Mouse (Mus musculus): ENCODE results near the gene Gas1.

The Gas1 gene

GRCm38 (mm10) chr13:60177106-60177796, at the start of gene Gas1:
Gas1 (minus strand) TSS chr13:60177365.
- in situ Hi-C loops (cut with MseI, MboI), result loop anchor here in 1 of 2 experiments (10.0 kb wide), 1 partner anchor 288 kb away; no protein-coding TSS in a partner anchor

DNA sequence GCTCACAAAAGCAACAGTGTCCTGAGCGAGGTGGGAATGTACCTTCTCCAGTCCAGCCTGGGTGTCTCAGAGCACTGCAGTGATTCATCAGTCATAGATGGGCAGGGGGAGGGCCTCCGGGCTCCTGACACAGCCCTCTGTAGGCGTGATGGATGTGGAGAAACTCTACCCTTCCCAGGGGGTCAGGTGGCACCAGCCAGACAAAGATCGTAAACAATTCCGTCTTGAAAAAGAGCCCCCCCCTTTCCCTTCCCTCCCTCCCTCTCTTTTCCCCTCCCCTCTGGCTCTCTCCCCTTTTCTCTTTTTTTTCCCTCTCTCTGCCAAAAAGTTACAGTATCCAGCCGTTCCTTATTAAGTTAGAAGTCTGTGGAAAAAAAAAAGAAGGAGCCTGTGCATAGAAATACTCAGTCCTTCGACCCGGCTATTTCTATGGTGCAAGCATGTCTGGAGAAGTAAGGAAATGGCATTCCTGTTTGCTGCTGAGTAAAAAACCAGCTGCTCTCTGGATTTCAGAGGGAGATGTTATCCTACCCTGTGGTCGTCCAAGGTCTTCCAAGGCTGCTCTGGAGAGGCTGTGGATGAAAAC, 49.2 kb upstream of the Gas1 start:
- in situ Hi-C loops (cut with MseI, MboI), result no loop called here

DNA sequence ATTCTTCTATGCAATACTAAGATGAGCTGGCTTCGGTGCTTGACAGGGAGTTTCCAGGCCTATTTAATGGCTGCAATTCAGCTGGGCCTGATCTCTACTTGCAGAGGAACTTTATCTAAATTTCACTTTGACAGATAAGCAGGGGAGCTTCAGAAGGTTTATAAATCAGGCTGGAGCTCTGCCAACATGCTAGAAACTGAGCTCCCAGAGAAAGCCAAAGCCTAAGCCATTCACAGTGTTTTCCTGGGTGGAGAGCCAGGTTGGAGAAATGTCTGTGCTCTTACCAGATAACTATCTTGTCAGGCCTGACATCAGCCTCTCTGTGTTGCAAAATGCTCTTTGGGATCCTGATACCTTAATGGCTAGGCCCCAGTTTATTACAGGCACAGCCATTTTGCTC, 48.6 kb upstream of the Gas1 start:
- in situ Hi-C loops (cut with MseI, MboI), result no loop called here

GRCm38 (mm10) chr13:60225276-60225675, 48.1 kb upstream of the Gas1 start:
- in situ Hi-C loops (cut with MseI, MboI), result no loop called here

DNA sequence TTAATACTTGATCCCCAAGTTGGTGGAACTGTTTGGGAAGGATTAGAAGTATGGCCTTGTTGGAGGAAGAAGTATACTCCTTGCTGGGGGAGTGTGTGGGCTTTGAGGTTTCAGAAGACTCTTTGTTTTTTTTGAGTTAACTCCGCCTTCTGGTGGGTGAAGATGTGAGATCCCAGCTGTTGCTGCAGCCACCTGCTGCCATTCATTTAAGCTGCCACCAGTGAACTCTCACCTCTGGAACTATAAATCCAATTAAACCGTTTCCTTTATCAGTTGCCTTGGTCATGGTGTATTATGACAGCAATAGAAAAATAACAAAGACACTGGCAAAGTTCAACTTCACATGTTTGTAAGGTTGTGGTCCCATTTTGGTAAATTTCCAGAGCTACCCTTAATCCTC, 46.6 kb upstream of the Gas1 start:
- in situ Hi-C loops (cut with MseI, MboI), result no loop called here

- in situ Hi-C loops (cut with MseI, MboI), result no loop called here
Observed at GRCm38 (mm10) chr13:60222336-60222735, 45.2 kb upstream of the Gas1 start.

- in situ Hi-C loops (cut with MseI, MboI), result no loop called here
Observed at GRCm38 (mm10) chr13:60213896-60214295, 36.7 kb upstream of the Gas1 start.

DNA sequence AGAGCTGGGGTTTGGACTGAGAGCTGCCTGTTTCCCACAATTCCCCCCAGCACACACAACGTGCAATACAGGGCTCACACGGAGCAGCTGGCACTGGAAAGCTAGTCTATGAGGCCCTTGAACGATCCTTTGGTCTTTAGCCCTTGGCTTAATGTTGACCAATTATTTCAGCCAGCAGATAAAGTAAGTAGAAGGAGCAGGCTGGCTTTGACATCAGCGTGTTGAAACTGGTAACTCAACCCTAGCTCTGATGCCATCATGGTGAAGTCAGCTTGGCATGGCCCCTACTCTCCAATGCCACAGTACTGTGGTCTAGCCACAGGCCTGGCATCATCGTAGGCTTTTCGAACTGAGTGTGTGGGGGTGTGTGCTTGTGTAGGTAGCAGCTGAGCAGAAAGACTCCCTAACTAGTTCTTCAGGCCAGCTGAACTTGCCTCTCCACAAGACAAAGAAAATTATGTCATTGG, 30.0 kb upstream of the Gas1 start:
- in situ Hi-C loops (cut with MseI, MboI), result no loop called here

DNA sequence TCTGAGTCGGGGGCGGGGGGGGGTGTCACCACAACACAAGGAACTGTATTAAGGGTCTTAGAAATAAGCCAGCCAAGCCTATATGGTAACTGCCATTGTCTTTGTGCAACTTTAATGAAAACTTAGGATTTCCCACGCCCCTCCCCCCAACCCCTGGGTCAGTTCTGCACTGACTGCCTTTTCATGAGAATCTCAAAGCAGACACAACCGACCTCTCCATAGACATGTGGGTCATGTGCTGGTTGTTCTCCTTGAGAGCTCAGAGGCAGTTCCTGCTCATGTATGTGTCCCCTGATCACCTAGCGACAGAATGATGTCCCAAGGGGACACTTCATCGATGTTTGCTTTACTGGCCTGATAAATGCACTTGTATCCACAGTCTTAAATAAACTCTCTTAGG, 27.6 kb upstream of the Gas1 start:
- in situ Hi-C loops (cut with MseI, MboI), result no loop called here

DNA sequence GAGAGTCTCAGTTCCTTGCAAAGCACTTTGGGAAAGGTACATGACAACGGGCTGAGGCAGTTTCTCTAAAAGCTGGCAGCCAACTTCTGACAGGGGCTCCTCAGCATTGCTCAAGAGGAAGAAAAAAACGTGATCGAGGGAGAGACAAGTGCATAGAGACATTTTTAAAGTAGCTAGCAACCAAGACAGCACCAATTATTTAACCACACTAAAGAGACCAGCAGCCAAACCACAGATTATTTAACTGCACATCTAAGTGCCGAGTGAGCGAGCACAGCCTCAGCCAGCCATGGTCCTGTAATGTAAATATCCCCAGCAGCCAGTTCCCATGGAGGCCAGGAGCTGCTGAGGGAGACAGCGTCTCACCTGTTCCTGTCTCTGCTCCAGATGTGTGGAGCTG, 16.1 kb upstream of the Gas1 start:
- in situ Hi-C loops (cut with MseI, MboI), result no loop called here

DNA sequence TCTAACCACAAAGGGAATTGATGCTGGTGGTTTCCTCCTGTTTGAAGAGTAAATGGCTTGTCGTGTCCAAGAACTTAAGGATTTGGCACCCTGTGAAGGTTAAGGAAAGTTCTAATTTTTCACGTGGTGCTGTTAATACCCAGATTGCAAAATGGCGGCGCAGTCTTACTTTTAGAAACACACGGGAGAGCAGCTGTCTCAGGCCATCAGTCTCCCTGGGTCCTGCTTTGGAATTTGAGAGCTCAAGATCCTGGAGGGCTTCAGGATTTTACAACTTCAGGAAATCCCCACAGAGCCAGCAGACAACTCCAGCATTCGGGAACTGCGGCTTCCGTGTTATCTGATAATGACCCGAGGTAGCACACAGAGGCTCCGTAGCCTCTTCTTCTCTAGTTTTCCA, 12.8 kb upstream of the Gas1 start:
- in situ Hi-C loops (cut with MseI, MboI), result no loop called here

- in situ Hi-C loops (cut with MseI, MboI), result no loop called here
Observed at GRCm38 (mm10) chr13:60188952-60189351, 11.8 kb upstream of the Gas1 start.

DNA sequence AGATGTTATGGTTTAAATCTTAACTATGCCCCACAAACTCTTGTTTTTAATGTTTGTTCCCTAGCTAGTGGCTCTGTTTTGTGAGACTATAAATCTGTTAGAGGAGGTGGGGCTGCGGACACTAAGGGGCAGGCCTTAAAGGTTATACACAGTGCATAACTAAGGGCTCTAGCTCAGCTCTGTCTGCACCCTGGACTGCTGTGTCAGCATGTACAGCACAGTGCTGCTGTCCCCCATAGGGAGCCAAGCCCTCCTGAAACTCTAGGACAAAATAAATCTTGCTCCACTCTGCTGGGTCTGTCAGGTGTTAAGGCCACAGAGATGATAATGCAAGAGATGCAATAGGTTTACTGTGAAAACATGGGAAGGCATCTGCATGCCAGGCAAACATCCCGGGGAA, 10.1 kb upstream of the Gas1 start:
- in situ Hi-C loops (cut with MseI, MboI), result no loop called here

- in situ Hi-C loops (cut with MseI, MboI), result no loop called here
Observed at GRCm38 (mm10) chr13:60182346-60182745, 5.2 kb upstream of the Gas1 start.

DNA sequence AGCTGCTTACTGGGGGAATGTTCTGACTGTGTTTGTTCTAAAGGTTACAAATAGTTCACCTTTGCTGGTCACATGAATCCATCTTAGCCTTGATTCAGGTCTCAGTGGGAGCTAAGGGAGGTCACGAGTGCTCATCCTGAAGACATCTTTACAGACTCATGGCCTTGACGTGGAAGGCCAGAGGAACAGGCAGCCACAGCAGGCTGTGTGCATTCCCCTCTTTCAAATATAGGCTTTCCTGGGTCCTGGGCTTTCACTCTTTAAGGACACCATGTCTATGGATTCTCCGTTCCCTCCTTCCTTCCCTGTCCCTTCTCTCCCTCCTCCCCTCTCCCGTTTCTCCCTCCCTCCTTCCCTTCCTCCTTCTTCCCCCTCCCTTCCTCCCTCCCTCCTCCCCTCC, 2.5 kb upstream of the Gas1 start:
- in situ Hi-C loops (cut with MseI, MboI), result loop anchor here in 1 of 2 experiments (10.0 kb wide), 1 partner anchor 285 kb away; no protein-coding TSS in a partner anchor

DNA sequence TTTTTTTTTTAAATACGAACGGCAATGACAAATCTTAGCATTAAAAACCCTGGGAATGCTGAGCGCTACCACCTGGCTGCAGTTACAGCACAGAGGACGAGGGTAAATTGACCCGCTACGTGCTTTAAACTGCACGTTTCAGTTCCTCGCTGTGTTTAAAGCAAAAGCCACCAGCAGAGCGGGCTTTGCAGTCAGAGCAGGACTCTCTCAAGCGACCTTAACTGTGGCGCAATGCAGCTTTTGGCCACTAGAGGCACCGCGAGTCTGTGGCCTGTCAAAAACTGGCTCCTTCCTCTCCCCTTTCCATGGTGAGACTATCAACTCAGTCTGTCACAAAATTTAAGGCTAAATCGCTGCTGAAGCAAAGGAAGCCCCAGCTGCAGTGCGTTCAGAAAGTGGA, 1.3 kb upstream of the Gas1 start:
- in situ Hi-C loops (cut with MseI, MboI), result loop anchor here in 1 of 2 experiments (10.0 kb wide), 1 partner anchor 286 kb away; no protein-coding TSS in a partner anchor

GRCm38 (mm10) chr13:60177797-60178110, 589 bp upstream of the Gas1 start:
- in situ Hi-C loops (cut with MseI, MboI), result loop anchor here in 1 of 2 experiments (10.0 kb wide), 1 partner anchor 287 kb away; no protein-coding TSS in a partner anchor

DNA sequence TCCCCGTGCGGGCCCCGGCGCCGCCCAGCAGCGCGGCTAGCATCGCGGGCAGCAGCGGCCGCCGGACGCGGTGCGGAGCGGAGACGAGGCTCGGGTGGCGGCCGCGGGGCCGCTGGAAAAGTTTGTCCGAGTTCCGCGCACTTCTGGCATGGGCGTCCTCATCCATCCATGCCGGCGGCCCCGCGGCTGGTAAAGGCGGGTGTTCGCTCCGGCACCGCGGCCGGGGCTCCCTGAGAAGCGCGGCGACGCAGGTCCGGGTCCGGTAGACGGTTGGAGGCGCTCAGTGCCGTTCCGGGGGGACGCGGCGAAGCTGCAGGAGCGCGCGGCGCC, 424 bp downstream of the Gas1 start:
- in situ Hi-C loops (cut with MseI, MboI), result loop anchor here in 1 of 2 experiments (10.0 kb wide), 1 partner anchor 288 kb away; no protein-coding TSS in a partner anchor

DNA sequence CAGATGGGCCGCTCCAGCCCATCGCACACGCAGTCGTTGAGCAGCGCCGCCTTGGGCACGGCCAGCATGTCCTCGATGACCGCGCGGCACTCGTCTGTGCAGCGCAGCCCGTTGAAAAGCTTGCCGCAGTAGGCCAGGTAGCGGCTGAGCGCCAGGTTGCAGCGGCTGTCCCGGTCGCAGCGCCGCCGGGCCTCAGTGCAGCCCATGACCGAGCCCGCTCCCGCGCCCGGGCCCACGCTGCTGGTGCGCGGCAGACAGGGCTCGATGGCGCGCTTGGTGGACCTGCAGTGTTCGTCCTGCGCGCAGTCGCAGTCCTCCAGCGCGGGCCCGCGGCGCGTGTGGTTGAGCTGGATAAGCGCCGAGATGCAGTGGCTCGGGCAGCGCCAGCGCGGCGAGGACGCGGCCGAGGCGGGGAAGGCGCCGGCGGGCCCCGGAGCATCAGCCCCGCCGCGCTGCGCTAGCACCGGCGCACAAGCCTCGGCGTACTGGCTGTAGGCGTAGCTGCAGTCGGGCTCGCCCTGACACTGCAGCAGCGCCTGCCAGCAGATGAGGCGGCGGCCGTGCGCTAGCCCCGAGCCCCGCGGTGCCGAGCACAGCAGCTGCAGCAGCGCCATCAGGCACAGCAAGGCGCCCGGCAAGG, 909 bp downstream of the Gas1 start:
- in situ Hi-C loops (cut with MseI, MboI), result loop anchor here in 1 of 2 experiments (10.0 kb wide), 1 partner anchor 289 kb away; no protein-coding TSS in a partner anchor

GRCm38 (mm10) chr13:60175490-60176135, 1.6 kb downstream of the Gas1 start:
- in situ Hi-C loops (cut with MseI, MboI), result loop anchor here in 1 of 2 experiments (10.0 kb wide), 1 partner anchor 289 kb away; no protein-coding TSS in a partner anchor

DNA sequence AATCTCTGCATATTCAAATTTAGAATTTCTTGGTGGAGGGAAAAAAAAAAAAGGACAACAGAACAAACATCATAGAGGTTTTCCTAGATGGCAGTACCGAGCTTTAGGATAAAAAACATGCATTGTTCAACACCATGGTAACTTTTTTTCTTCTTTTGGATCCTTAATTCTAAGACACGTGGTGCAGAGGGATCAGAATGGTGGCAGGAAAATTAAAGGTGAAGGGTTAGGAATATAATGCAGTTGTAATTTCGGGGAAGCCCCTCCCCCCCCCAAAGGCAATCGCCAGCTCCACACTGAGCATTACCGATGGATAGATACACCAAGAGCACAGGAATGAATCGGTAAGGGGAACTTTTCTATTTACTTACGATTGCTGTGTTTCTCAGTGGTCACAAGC, 2.2 kb downstream of the Gas1 start:
- in situ Hi-C loops (cut with MseI, MboI), result loop anchor here in 1 of 2 experiments (10.0 kb wide), 1 partner anchor 290 kb away; no protein-coding TSS in a partner anchor
